Mouse (Mus musculus): ENCODE measurements around the gene Ksr1. TPM values are rescaled to one million over a fixed set of nuclear protein-coding genes. Genes with fewer than 3 reads are reported as not detected.

The Ksr1 gene
- total and polyA plus RNA-seq, 3 experiments: 22.5 to 73.1 (median 61.2) TPM

GRCm38 (mm10) chr11:79135685-79136360 is 10.4 kb downstream of the Ksr1 start:
- H3K79me2 ChIP-seq (replicated peaks; ENCODE audit: control insufficient read depth, extremely low read depth, insufficient read depth, poor library complexity, severe bottlenecking): peaks cover 95% of the 10 kb centered on the region
- peaks cover 50 to 84% of the 10 kb centered on the region in 2 experiments for H3K4me1 ChIP-seq (ENCODE audit: control insufficient read depth in 1 of 2, insufficient read depth in 2 of 2)
- dilution Hi-C loops (cut with MboI; ENCODE audit: extremely low pct_ligation_motif_present, extremely low pct_unique_long_range_greater_than_20kb, low sequenced_read_pairs) (no loop called here), in situ Hi-C loops (cut with MboI; ENCODE audit: low pct_ligation_motif_present, low pct_unique_long_range_greater_than_20kb, low sequenced_read_pairs) (no loop called here)
- TF ChIP-seq TCF12 (IDR thresholded peaks at IDR 0.05; ENCODE audit: low read depth, low read length): 0 out of 2 replicates have a peak, but pooled peaks have one; percentile 3
- TF ChIP-seq CHD1 (IDR thresholded peaks at IDR 0.05; ENCODE audit: low read depth, low read length): no peak
- 0 out of 2 replicates have a peak, but pooled peaks have one; percentile 3 for TF ChIP-seq SIN3A (IDR thresholded peaks at IDR 0.05; ENCODE audit: low read length)
- peak; percentile 89 for TF ChIP-seq ZNF384 (IDR thresholded peaks at IDR 0.05; ENCODE audit: low read depth, low read length)
- no peak for TF ChIP-seq UBTF (IDR thresholded peaks at IDR 0.05; ENCODE audit: low read depth, low read length)
- H3K27ac ChIP-seq (ENCODE audit: insufficient read depth, low read depth): peak overlapping the region; percentile 62
- no peak for DNase-seq (ENCODE audit: extremely low read depth)
- no peaks in the 10 kb centered on the region for H3K27me3 ChIP-seq (replicated peaks)
- peak overlapping the region; percentile 33 for H3K4me2 ChIP-seq (ENCODE audit: insufficient read depth, low read depth, poor library complexity, severe bottlenecking)
- peaks cover 11% of the 10 kb centered on the region for H3K9me3 ChIP-seq (replicated peaks; ENCODE audit: low read length)
- H3K36me3 ChIP-seq (replicated peaks in 1 of 2; ENCODE audit: control insufficient read depth in 1 of 2, insufficient read depth in 1 of 2, low read length in 1 of 2): peaks cover 9 to 57% of the 10 kb centered on the region in 2 experiments
- H3K4me3 ChIP-seq (replicated peaks in 1 of 3; ENCODE audit: low read depth in 2 of 3, low read length in 2 of 3, poor library complexity in 1 of 3): no peak overlapping the region
- H3K9ac ChIP-seq (ENCODE audit: insufficient read depth, low read depth): peak overlapping the region; percentile 13; the same call in 1 of the 2 replicates

DNA sequence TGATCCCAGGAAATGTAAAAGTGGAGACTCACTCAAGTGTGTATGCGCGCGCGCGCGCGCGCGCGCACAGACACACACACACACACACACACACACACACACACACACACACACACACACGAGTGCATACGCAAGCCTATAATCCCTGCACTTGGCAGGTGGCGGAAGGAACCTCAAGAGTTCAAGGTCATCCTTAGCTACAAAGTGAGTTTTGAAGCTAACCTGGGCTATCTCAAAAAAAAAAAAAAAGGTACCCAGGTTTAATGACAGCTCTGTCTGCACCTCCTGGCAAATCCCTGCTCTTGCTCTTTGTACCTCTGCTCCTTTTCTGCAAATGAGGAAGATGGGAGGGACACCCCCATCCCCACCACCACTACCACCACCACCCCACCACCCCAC is 11.1 kb downstream of the Ksr1 start:
- 0 out of 2 replicates have a peak, but pooled peaks have one; percentile 39 for TF ChIP-seq MEF2A (IDR thresholded peaks at IDR 0.05; ENCODE audit: borderline replicate concordance, low read depth, low read length)
- peak; percentile 37; the same call in 1 of the 2 replicates for TF ChIP-seq NRF1 (IDR thresholded peaks at IDR 0.05; ENCODE audit: low read depth, low read length)
- no peak for TF ChIP-seq CTCF (conservative IDR thresholded peaks at IDR 0.05 in 1 of 2, IDR thresholded peaks at IDR 0.05 in 1 of 2; ENCODE audit: low read depth in 2 of 2, low read length in 2 of 2)
- 0 out of 2 replicates have a peak, but pooled peaks have one; percentile 29 for TF ChIP-seq RCOR1 (conservative IDR thresholded peaks at IDR 0.05; ENCODE audit: low read depth, low read length)
- 0 out of 2 replicates have a peak, but pooled peaks have one; percentile 22 for TF ChIP-seq CHD2 (IDR thresholded peaks at IDR 0.05; ENCODE audit: low read length)
- no peak for TF ChIP-seq ETS1 (conservative IDR thresholded peaks at IDR 0.05; ENCODE audit: low read depth, low read length)
- TF ChIP-seq IRF4 (IDR thresholded peaks at IDR 0.05; ENCODE audit: low read depth, low read length): no peak; the same call in 1 of the 2 replicates
- 0 out of 2 replicates have a peak, but pooled peaks have one; percentile 4 for TF ChIP-seq BHLHE40 (IDR thresholded peaks at IDR 0.05; ENCODE audit: low read depth, low read length)
- TF ChIP-seq KAT2A (IDR thresholded peaks at IDR 0.05; ENCODE audit: insufficient replicate concordance, low read length): 0 out of 2 replicates have a peak, but pooled peaks have one; percentile 40
- 0 out of 2 replicates have a peak, but pooled peaks have one; percentile 23 for TF ChIP-seq MAX (IDR thresholded peaks at IDR 0.05; ENCODE audit: low read length)
- TF ChIP-seq ZNF384 (IDR thresholded peaks at IDR 0.05; ENCODE audit: low read depth, low read length): peak; percentile 80
- H3K27me3 ChIP-seq (replicated peaks): no peaks in the 10 kb centered on the region
- H3K36me3 ChIP-seq (replicated peaks in 1 of 2; ENCODE audit: control insufficient read depth in 1 of 2, insufficient read depth in 1 of 2, low read length in 1 of 2): peaks cover 9 to 50% of the 10 kb centered on the region in 2 experiments
- H3K9me3 ChIP-seq (replicated peaks; ENCODE audit: low read length): peaks cover 11% of the 10 kb centered on the region
- peaks cover 44 to 84% of the 10 kb centered on the region in 2 experiments for H3K4me1 ChIP-seq (ENCODE audit: control insufficient read depth in 1 of 2, insufficient read depth in 2 of 2)
- H3K79me2 ChIP-seq (replicated peaks; ENCODE audit: control insufficient read depth, extremely low read depth, insufficient read depth, poor library complexity, severe bottlenecking): peaks cover 94% of the 10 kb centered on the region
- no peak overlapping the region for H3K27ac ChIP-seq (ENCODE audit: insufficient read depth, low read depth)
- no peak for DNase-seq (ENCODE audit: extremely low read depth)
- in situ Hi-C loops (cut with MboI; ENCODE audit: low pct_ligation_motif_present, low pct_unique_long_range_greater_than_20kb, low sequenced_read_pairs) (no loop called here), dilution Hi-C loops (cut with MboI; ENCODE audit: extremely low pct_ligation_motif_present, extremely low pct_unique_long_range_greater_than_20kb, low sequenced_read_pairs) (no loop called here)
- no peak overlapping the region for H3K4me3 ChIP-seq (replicated peaks in 1 of 3; ENCODE audit: low read depth in 2 of 3, low read length in 2 of 3, poor library complexity in 1 of 3)
- H3K4me2 ChIP-seq (ENCODE audit: insufficient read depth, low read depth, poor library complexity, severe bottlenecking): peak overlapping the region; percentile 26
- no peak overlapping the region for H3K9ac ChIP-seq (ENCODE audit: insufficient read depth, low read depth)
